Mouse (Mus musculus) neutrophil, adult 65 days (primary cell): ENCODE results near the gene 2610002M06Rik. TPM values are rescaled to one million over a fixed set of nuclear protein-coding genes. Genes with fewer than 3 reads are reported as not detected.

Experiments used
- total RNA-seq: library from RNA; stranded (reverse); gene quantifications from 2 replicates; pipeline ENCODE4 v1.2.4, GENCODE M21; 2023

Gene 2610002M06Rik
- 4.7 and 5.8 TPM in 2 replicates for total RNA-seq

DNA sequence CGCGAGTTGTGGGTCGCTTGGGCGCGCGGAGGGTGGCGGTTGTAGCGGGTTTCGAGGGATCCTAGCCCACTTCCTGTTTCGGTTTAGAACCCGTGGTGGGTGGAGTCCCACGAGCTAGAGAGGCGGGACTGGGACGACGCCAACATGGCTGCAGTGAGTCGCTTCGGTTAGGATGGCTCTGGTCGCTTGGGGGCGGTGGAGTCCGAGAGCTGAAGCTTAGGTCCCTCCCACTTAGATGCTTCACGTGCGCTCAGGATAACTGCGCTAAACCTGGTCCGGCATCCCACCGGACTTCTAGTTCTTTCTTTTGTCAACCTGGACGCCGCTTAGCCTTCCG, at the start of gene 2610002M06Rik:
Gene 2610002M06Rik (minus strand): TSS at position 117 of the 337 bp plus-strand sequence.

GRCm38 (mm10) chrX:107792290-107792689, 23.8 kb downstream of the 2610002M06Rik start, which contains the start of gene Tent5d:
Gene Tent5d, plus strand, starts transcription at chrX:107792590.

Other genes with a start within 250 kb of the 2610002M06Rik start
- gene Tbx22, start 148.4 kb downstream of the 2610002M06Rik start, total RNA-seq: not detected in 2 replicates
- gene Tent5d, start 23.7 kb downstream of the 2610002M06Rik start, total RNA-seq: 0.93 TPM in 1 of 2 replicates, not detected in the other
- gene Gm732, start 132.1 kb upstream of the 2610002M06Rik start, total RNA-seq: not detected in 2 replicates